In genomic region chr11:89039325-89039724, GRCm38 (mm10) we compare ENCODE assay signal across 10 mouse cellular contexts. TPM values are rescaled to one million over a fixed set of nuclear protein-coding genes. Genes with fewer than 3 reads are reported as not detected.
DNase-seq lines count a peak whose midpoint lies in the region; ATAC-seq and TF ChIP-seq lines count a peak whose summit lies in the region.
"Had no signal": no experiment of that assay in that cellular context is flagged by ENCODE, and none has a peak within 500 bp of the region (broad histone marks: within the 10 kb centered on the region; RNA-seq: fewer than 3 reads in every experiment).

No protein-coding gene starts in this region.

- H3K4me1 ChIP-seq in kidney, adult 2 months (ENCODE audit: control insufficient read depth, insufficient read depth, low read length), result no peaks in the 10 kb centered on the region
- H3K4me1 ChIP-seq in kidney, embryonic 14.5 days (ENCODE audit: control insufficient read depth, insufficient read depth, low read length), result no peaks in the 10 kb centered on the region
- H3K4me1 ChIP-seq in ES-E14 (ENCODE audit: control insufficient read depth in 2 of 2, insufficient read depth in 2 of 2, low read length in 2 of 2, poor library complexity in 1 of 2), result no peaks in the 10 kb centered on the region; a peak in 1 of 4 replicates
- no peaks in the 10 kb centered on the region for H3K4me1 ChIP-seq in limb, embryonic 11.5 days (ENCODE audit: control insufficient read depth, insufficient read depth, low read length)
- H3K4me1 ChIP-seq in forebrain, embryonic 15.5 days, result no peaks in the 10 kb centered on the region
- H3K4me1 ChIP-seq: liver, embryonic 15.5 days had no signal

- peak; percentile 76 for DNase-seq in kidney, adult 2 months
- DNase-seq in ES-E14 (ENCODE audit: low read depth, low spot score), result no peak
- peak; percentile 27 for DNase-seq in cerebellum, adult 9-11 months
- DNase-seq in heart, postnatal 10 days, result peak; percentile 65 to 78
- DNase-seq in limb, embryonic 11.5 days (ENCODE audit: low spot score), result peak; percentile 55
- DNase-seq in right cerebral cortex, postnatal 14 days, result peak; percentile 50

- intact Hi-C loops in heart, postnatal 10 days (cut with DNase I), result loop anchor here (1.0 kb wide), 1 partner anchor 46 kb away; no protein-coding TSS in a partner anchor

- TF ChIP-seq CTCF in kidney, adult 2 months (conservative IDR thresholded peaks at IDR 0.05; ENCODE audit: insufficient read depth, insufficient read length, low read depth, low read length), result peak; percentile 99

- H3K9me3 ChIP-seq in kidney, embryonic 14.5 days (ENCODE audit: control insufficient read depth, low read length), result no peaks in the 10 kb centered on the region
- H3K9me3 ChIP-seq in ES-E14 (ENCODE audit: control insufficient read depth, insufficient read depth, low read depth, low read length), result no peaks in the 10 kb centered on the region
- no peaks in the 10 kb centered on the region for H3K9me3 ChIP-seq in limb, embryonic 11.5 days (ENCODE audit: control insufficient read depth, low read length)
- H3K9me3 ChIP-seq in forebrain, embryonic 15.5 days, result no peaks in the 10 kb centered on the region
- H3K9me3 ChIP-seq: liver, embryonic 15.5 days had no signal

- WGBS in kidney, adult 2 months, result 16% methylated on average over 3 of the region's 3 CpGs
- 26% methylated on average over 3 of the region's 3 CpGs for WGBS in kidney, embryonic 14.5 days
- 35% methylated on average over 3 of the region's 3 CpGs for WGBS in limb, embryonic 11.5 days
- 29% methylated on average over 3 of the region's 3 CpGs for WGBS in forebrain, embryonic 15.5 days

- H3K4me3 ChIP-seq in kidney, adult 2 months (ENCODE audit: insufficient read depth, low read depth, low read length), result no peak overlapping the region
- no peak overlapping the region for H3K4me3 ChIP-seq in kidney, embryonic 14.5 days (ENCODE audit: low read length)
- H3K4me3 ChIP-seq in ES-E14 (ENCODE audit: insufficient read depth in 1 of 2, low read depth in 1 of 2, low read length in 2 of 2, poor library complexity in 1 of 2, severe bottlenecking in 1 of 2), result no peak overlapping the region
- no peak overlapping the region for H3K4me3 ChIP-seq in limb, embryonic 11.5 days (ENCODE audit: low read depth, low read length)
- H3K4me3 ChIP-seq in forebrain, embryonic 15.5 days, result no peak overlapping the region
- H3K4me3 ChIP-seq: erythroblast, embryonic 14.5 days; liver, embryonic 15.5 days had no signal

- no peak for ATAC-seq in kidney, embryonic 14.5 days (ENCODE audit: low FRiP score, low TSS enrichment)
- no peak for ATAC-seq in limb, embryonic 11.5 days (ENCODE audit: insufficient number of reproducible peaks, low FRiP score, low TSS enrichment, low read depth)
- ATAC-seq in forebrain, embryonic 15.5 days (replicated peaks), result no peak

- 0 out of 2 replicates have a peak, but pooled peaks cover 1% of the 10 kb centered on the region for H3K36me3 ChIP-seq in kidney, adult 2 months (ENCODE audit: control insufficient read depth, insufficient read depth, low read length)
- peaks cover 50% of the 10 kb centered on the region for H3K36me3 ChIP-seq in kidney, embryonic 14.5 days (ENCODE audit: control insufficient read depth, insufficient read depth, low read length)
- peaks cover 29% of the 10 kb centered on the region for H3K36me3 ChIP-seq in ES-E14 (ENCODE audit: control insufficient read depth, insufficient read depth, low read length, poor library complexity, severe bottlenecking)
- H3K36me3 ChIP-seq in limb, embryonic 11.5 days (ENCODE audit: control insufficient read depth, insufficient read depth, low read length), result 0 out of 2 replicates have a peak, but pooled peaks cover 2% of the 10 kb centered on the region
- peaks cover 51% of the 10 kb centered on the region for H3K36me3 ChIP-seq in forebrain, embryonic 15.5 days

- H3K4me2 ChIP-seq in kidney, embryonic 14.5 days (replicated peaks; ENCODE audit: low read depth, low read length), result no peak overlapping the region
- no peak overlapping the region for H3K4me2 ChIP-seq in limb, embryonic 11.5 days (ENCODE audit: low read depth, severe bottlenecking)
- no peak overlapping the region for H3K4me2 ChIP-seq in forebrain, embryonic 15.5 days (replicated peaks)
- H3K4me2 ChIP-seq: liver, embryonic 15.5 days had no signal

- no peaks in the 10 kb centered on the region for H3K27me3 ChIP-seq in kidney, adult 2 months (replicated peaks; ENCODE audit: control insufficient read depth, insufficient read depth, low read length)
- H3K27me3 ChIP-seq in kidney, embryonic 14.5 days (ENCODE audit: control insufficient read depth, insufficient read depth, low read length), result no peaks in the 10 kb centered on the region
- no peaks in the 10 kb centered on the region for H3K27me3 ChIP-seq in limb, embryonic 11.5 days (ENCODE audit: control insufficient read depth, insufficient read depth, low read length)
- no peaks in the 10 kb centered on the region for H3K27me3 ChIP-seq in forebrain, embryonic 15.5 days
- H3K27me3 ChIP-seq: liver, embryonic 15.5 days had no signal

- in situ Hi-C loops in ES-E14 (cut with MboI; ENCODE audit: low sequenced_read_pairs in 2 of 2, unreplicated experiment in 2 of 2), result no loop called here

- H3K9ac ChIP-seq in kidney, embryonic 14.5 days (ENCODE audit: low read depth, low read length), result no peak overlapping the region
- no peak overlapping the region for H3K9ac ChIP-seq in ES-E14 (ENCODE audit: insufficient read depth, low read depth, low read length, poor library complexity, severe bottlenecking)
- H3K9ac ChIP-seq in limb, embryonic 11.5 days (ENCODE audit: low read length), result no peak overlapping the region
- no peak overlapping the region for H3K9ac ChIP-seq in forebrain, embryonic 15.5 days (replicated peaks)
- H3K9ac ChIP-seq: liver, embryonic 15.5 days had no signal

- no peak for TF ChIP-seq POLR2A in kidney, adult 2 months (IDR thresholded peaks at IDR 0.05; ENCODE audit: low read depth, low read length)

- H3K27ac ChIP-seq in kidney, adult 2 months (ENCODE audit: insufficient read depth, low read depth, low read length), result no peak overlapping the region
- H3K27ac ChIP-seq in kidney, embryonic 14.5 days (ENCODE audit: low read depth, low read length), result no peak overlapping the region
- H3K27ac ChIP-seq in ES-E14 (ENCODE audit: insufficient read depth, low read depth, low read length, poor library complexity, severe bottlenecking), result no peak overlapping the region
- no peak overlapping the region for H3K27ac ChIP-seq in limb, embryonic 11.5 days (replicated peaks; ENCODE audit: low read depth, low read length)
- no peak overlapping the region for H3K27ac ChIP-seq in forebrain, embryonic 15.5 days (replicated peaks)
- H3K27ac ChIP-seq: liver, embryonic 15.5 days had no signal

TF ChIP-seq in ES-E14, 5 proteins besides CTCF, POLR2A, EP300 and RAD21:
- TF ChIP-seq ZC3H11A (IDR thresholded peaks at IDR 0.05; ENCODE audit: borderline replicate concordance, low read depth, low read length) (0 out of 2 replicates have a peak, but pooled peaks have one; percentile 37), HCFC1 (IDR thresholded peaks at IDR 0.05; ENCODE audit: borderline replicate concordance, insufficient read depth, low read length) (no peak)

RNA-seq across cellular contexts. Expression of gene Dgke, which starts 27.3 kb away (rescaled TPM):
- polyA plus RNA-seq in kidney, adult 2 months (2012; rRNA removed), result 2.4 and 2.8 TPM in 2 replicates
- polyA plus RNA-seq in kidney, embryonic 14.5 days (2014; fragmentation: Nextera tagmentation; extraction: Ambion mirVana), result 3.2 and 5.3 TPM in 2 replicates
- 24.2 and 30.4 TPM in 2 replicates for total RNA-seq in ES-E14 (2012; rRNA removed)
- 10 to 100 TPM; 13.1 to 13.5 TPM for total RNA-seq in heart, postnatal 10 days (2021)
- polyA plus RNA-seq in limb, embryonic 11.5 days (2014; fragmentation: Nextera tagmentation; extraction: Ambion mirVana), result 3.5 and 3.7 TPM in 2 replicates
- polyA plus RNA-seq in forebrain, embryonic 15.5 days (2015; fragmentation: Nextera tagmentation; extraction: Ambion mirVana), result 16.2 and 16.8 TPM in 2 replicates
- polyA plus RNA-seq: erythroblast, embryonic 14.5 days had no signal

RNA-seq across cellular contexts. Expression of gene Gm525, which starts 34.3 kb away (rescaled TPM):
- 0.69 and 1.6 TPM in 2 replicates for polyA plus RNA-seq in kidney, adult 2 months (2012; rRNA removed)
- polyA plus RNA-seq in kidney, embryonic 14.5 days (2014; fragmentation: Nextera tagmentation; extraction: Ambion mirVana), result not detected in 2 replicates
- total RNA-seq in ES-E14 (2012; rRNA removed), result 3.6 and 5.9 TPM in 2 replicates
- total RNA-seq in heart, postnatal 10 days (2021), result not detected
- not detected in 2 replicates for polyA plus RNA-seq in limb, embryonic 11.5 days (2014; fragmentation: Nextera tagmentation; extraction: Ambion mirVana)
- polyA plus RNA-seq in forebrain, embryonic 15.5 days (2015; fragmentation: Nextera tagmentation; extraction: Ambion mirVana), result not detected in 2 replicates
- polyA plus RNA-seq: erythroblast, embryonic 14.5 days; liver, embryonic 15.5 days had no signal

RNA-seq across cellular contexts. Expression of gene Trim25, which starts 40.1 kb away (rescaled TPM):
- polyA plus RNA-seq in kidney, adult 2 months (2012; rRNA removed), result 27.3 and 35.0 TPM in 2 replicates
- polyA plus RNA-seq in kidney, embryonic 14.5 days (2014; fragmentation: Nextera tagmentation; extraction: Ambion mirVana), result 11.5 and 13.2 TPM in 2 replicates
- total RNA-seq in ES-E14 (2012; rRNA removed), result 37.8 TPM in 2 replicates
- 10 to 100 TPM; 32.9 to 33.3 TPM for total RNA-seq in heart, postnatal 10 days (2021)
- 2.3 and 2.6 TPM in 2 replicates for polyA plus RNA-seq in limb, embryonic 11.5 days (2014; fragmentation: Nextera tagmentation; extraction: Ambion mirVana)
- polyA plus RNA-seq in forebrain, embryonic 15.5 days (2015; fragmentation: Nextera tagmentation; extraction: Ambion mirVana), result 2.8 and 3.9 TPM in 2 replicates
